Mouse (Mus musculus): ENCODE data around the gene Yipf3. TPM values are rescaled to one million over a fixed set of nuclear protein-coding genes. Genes with fewer than 3 reads are reported as not detected.

Gene Yipf3
- polyA plus RNA-seq, 1 experiment from 2014 or later: 66.6 TPM

- Histone ChIP-seq H3K36me3 (replicated peaks) (peaks cover 94% of the 10 kb centered on the region), H3K9me3 (no peaks in the 10 kb centered on the region), H3K27ac (replicated peaks) (no peak overlapping the region), H3K4me3 (no peak overlapping the region), H3K4me1 (peaks cover 63% of the 10 kb centered on the region), H3K27me3 (replicated peaks; ENCODE audit: low read depth, poor library complexity, severe bottlenecking) (no peaks in the 10 kb centered on the region)
- 92% methylated on average over 10 of the region's 10 CpGs for WGBS
- DNase-seq (ENCODE audit: low spot score): no peak
Observed at GRCm38 (mm10) chr17:46275506-46275905, 27.6 kb downstream of the Yipf3 start.

- peaks cover 80% of the 10 kb centered on the region for H3K36me3 ChIP-seq (replicated peaks)
- peak overlapping the region; percentile 32; the same call in 1 of the 2 replicates for H3K27ac ChIP-seq (replicated peaks)
Observed at GRCm38 (mm10) chr17:46277586-46277985, 29.7 kb downstream of the Yipf3 start.

GRCm38 (mm10) chr17:46278011-46278765 is 30.3 kb downstream of the Yipf3 start:
- Histone ChIP-seq H3K4me3 (peak overlapping the region; percentile 18; the same call in 1 of the 2 replicates), H3K36me3 (replicated peaks) (peaks cover 74% of the 10 kb centered on the region), H3K27ac (replicated peaks) (peak overlapping the region; percentile 74), H3K4me1 (peaks cover 72% of the 10 kb centered on the region), H3K9me3 (no peaks in the 10 kb centered on the region), H3K27me3 (replicated peaks; ENCODE audit: low read depth, poor library complexity, severe bottlenecking) (no peaks in the 10 kb centered on the region)
- no peak for DNase-seq (ENCODE audit: low spot score)
- WGBS: 71% methylated on average over 12 of the region's 12 CpGs

More at GRCm38 (mm10) chr17:46277586-46277985, 29.7 kb downstream of the Yipf3 start:
- Histone ChIP-seq H3K4me1 (peaks cover 72% of the 10 kb centered on the region), H3K9me3 (no peaks in the 10 kb centered on the region), H3K4me3 (no peak overlapping the region), H3K27me3 (replicated peaks; ENCODE audit: low read depth, poor library complexity, severe bottlenecking) (no peaks in the 10 kb centered on the region)
- DNase-seq (ENCODE audit: low spot score): peak; percentile 62
- 33% methylated on average over 4 of the region's 4 CpGs for WGBS

- peak within 1 kb of the TSS; percentile 92 for H3K27ac ChIP-seq (replicated peaks)
- H3K36me3 ChIP-seq (replicated peaks): peaks cover 35% of the 10 kb centered on the region
- WGBS: under 1% methylated on average over 37 of the region's 37 CpGs
- no peaks in the 10 kb centered on the region for H3K27me3 ChIP-seq (replicated peaks; ENCODE audit: low read depth, poor library complexity, severe bottlenecking)
- H3K4me1 ChIP-seq: peaks cover 59% of the 10 kb centered on the region
- H3K4me3 ChIP-seq: peak within 1 kb of the TSS; percentile 90
- peak; percentile 97 for DNase-seq (ENCODE audit: low spot score)
- no peaks in the 10 kb centered on the region for H3K9me3 ChIP-seq
Observed at GRCm38 (mm10) chr17:46282483-46283123, 34.7 kb downstream of the Yipf3 start, which contains the start of gene Tjap1. Gene Tjap1 (minus strand): TSS chr17:46283026.

GRCm38 (mm10) chr17:46283140-46283539 is 35.3 kb downstream of the Yipf3 start:
- Histone ChIP-seq H3K9me3 (no peaks in the 10 kb centered on the region), H3K36me3 (replicated peaks) (peaks cover 31% of the 10 kb centered on the region), H3K27me3 (replicated peaks; ENCODE audit: low read depth, poor library complexity, severe bottlenecking) (no peaks in the 10 kb centered on the region), H3K4me1 (peaks cover 59% of the 10 kb centered on the region), H3K27ac (replicated peaks) (peak overlapping the region; percentile 92), H3K4me3 (peak overlapping the region; percentile 90)
- WGBS: 21% methylated on average over 9 of the region's 9 CpGs
- no peak for DNase-seq (ENCODE audit: low spot score)

- H3K9me3 ChIP-seq: no peaks in the 10 kb centered on the region
- peaks cover 54% of the 10 kb centered on the region for H3K4me1 ChIP-seq
- WGBS: 89% methylated on average over 8 of the region's 8 CpGs
- H3K36me3 ChIP-seq (replicated peaks): peaks cover 23% of the 10 kb centered on the region
- no peak for DNase-seq (ENCODE audit: low spot score)
- no peak overlapping the region for H3K27ac ChIP-seq (replicated peaks)
- no peak overlapping the region for H3K4me3 ChIP-seq
- no peaks in the 10 kb centered on the region for H3K27me3 ChIP-seq (replicated peaks; ENCODE audit: low read depth, poor library complexity, severe bottlenecking)
Observed at GRCm38 (mm10) chr17:46283911-46284310, 36.0 kb downstream of the Yipf3 start.

GRCm38 (mm10) chr17:46284653-46285052 is 36.8 kb downstream of the Yipf3 start:
- peaks cover 16% of the 10 kb centered on the region for H3K36me3 ChIP-seq (replicated peaks)
- WGBS: 64% methylated on average over 7 of the region's 7 CpGs
- H3K9me3 ChIP-seq: no peaks in the 10 kb centered on the region
- DNase-seq (ENCODE audit: low spot score): no peak
- no peaks in the 10 kb centered on the region for H3K27me3 ChIP-seq (replicated peaks; ENCODE audit: low read depth, poor library complexity, severe bottlenecking)
- no peak overlapping the region for H3K4me3 ChIP-seq
- H3K27ac ChIP-seq (replicated peaks): no peak overlapping the region
- peaks cover 50% of the 10 kb centered on the region for H3K4me1 ChIP-seq

- Histone ChIP-seq H3K36me3 (replicated peaks) (peaks cover 8% of the 10 kb centered on the region), H3K4me3 (no peak overlapping the region), H3K9me3 (no peaks in the 10 kb centered on the region), H3K4me1 (peaks cover 50% of the 10 kb centered on the region), H3K27ac (replicated peaks) (no peak overlapping the region), H3K27me3 (replicated peaks; ENCODE audit: low read depth, poor library complexity, severe bottlenecking) (no peaks in the 10 kb centered on the region)
- no peak for DNase-seq (ENCODE audit: low spot score)
- WGBS: 74% methylated on average over 6 of the region's 6 CpGs
Observed at GRCm38 (mm10) chr17:46285407-46285806, 37.5 kb downstream of the Yipf3 start.

- H3K4me1 ChIP-seq: peaks cover 32% of the 10 kb centered on the region
- 67% methylated on average over 11 of the region's 11 CpGs for WGBS
- H3K36me3 ChIP-seq (replicated peaks): no peaks in the 10 kb centered on the region
- peak overlapping the region; percentile 81 for H3K27ac ChIP-seq (replicated peaks)
- peaks cover 12% of the 10 kb centered on the region; the same call in 1 of the 2 replicates for H3K27me3 ChIP-seq (replicated peaks; ENCODE audit: low read depth, poor library complexity, severe bottlenecking)
- peak; percentile 60 for DNase-seq (ENCODE audit: low spot score)
- no peaks in the 10 kb centered on the region for H3K9me3 ChIP-seq
- H3K4me3 ChIP-seq: peak overlapping the region; percentile 29
Observed at GRCm38 (mm10) chr17:46287678-46288095, 39.8 kb downstream of the Yipf3 start.

- Histone ChIP-seq H3K4me1 (peaks cover 25% of the 10 kb centered on the region), H3K4me3 (no peak overlapping the region), H3K9me3 (no peaks in the 10 kb centered on the region), H3K36me3 (replicated peaks) (no peaks in the 10 kb centered on the region), H3K27ac (replicated peaks) (no peak overlapping the region), H3K27me3 (replicated peaks; ENCODE audit: low read depth, poor library complexity, severe bottlenecking) (peaks cover 94% of the 10 kb centered on the region)
- WGBS: 52% methylated on average over 6 of the region's 6 CpGs
- DNase-seq (ENCODE audit: low spot score): no peak
Observed at GRCm38 (mm10) chr17:46296601-46297000, 48.7 kb downstream of the Yipf3 start.

- no peaks in the 10 kb centered on the region for H3K36me3 ChIP-seq (replicated peaks)
- peaks cover 25% of the 10 kb centered on the region for H3K4me1 ChIP-seq
- H3K27me3 ChIP-seq (replicated peaks; ENCODE audit: low read depth, poor library complexity, severe bottlenecking): peaks cover 91% of the 10 kb centered on the region
- no peak overlapping the region for H3K27ac ChIP-seq (replicated peaks)
- H3K9me3 ChIP-seq: no peaks in the 10 kb centered on the region
- H3K4me3 ChIP-seq: peak overlapping the region; percentile 72
- DNase-seq (ENCODE audit: low spot score): no peak
- WGBS: 13% methylated on average over 6 of the region's 6 CpGs
Observed at GRCm38 (mm10) chr17:46297028-46297363, 49.1 kb downstream of the Yipf3 start.

- H3K27ac ChIP-seq (replicated peaks): peak within 1 kb of the TSS; percentile 66
- DNase-seq (ENCODE audit: low spot score): peak; percentile 53
- peaks cover 25% of the 10 kb centered on the region for H3K4me1 ChIP-seq
- no peaks in the 10 kb centered on the region for H3K9me3 ChIP-seq
- peaks cover 85% of the 10 kb centered on the region for H3K27me3 ChIP-seq (replicated peaks; ENCODE audit: low read depth, poor library complexity, severe bottlenecking)
- no peaks in the 10 kb centered on the region for H3K36me3 ChIP-seq (replicated peaks)
- peak within 1 kb of the TSS; percentile 72 for H3K4me3 ChIP-seq
- WGBS: under 1% methylated on average over 85 of the region's 86 CpGs
Observed at GRCm38 (mm10) chr17:46297364-46298219, 49.7 kb downstream of the Yipf3 start, which contains the start of gene Dlk2. Gene Dlk2 (plus strand): TSS chr17:46297421.

Data from embryonic facial prominence, embryonic 10.5 days (tissue).